Mouse (Mus musculus) kidney, postnatal 0 days (tissue): ENCODE measurements at regions not wholly inside any gene's neighbourhood (a gene's known extent, or its start where the extent isn't known, plus 50 kb on each side); places are given as distances from the start of the nearest gene placed in this dataset.

Experiments used
- ATAC-seq: fragments of 200-750 bp; cut with Nextera tagmentation; replicated peaks from 2 replicates; pipeline ENCODE4 v1.8.0; 2017; ENCODE audit warnings: low read depth, moderate number of reproducible peaks, moderate TSS enrichment, moderate library complexity; ENCODE audit not compliant: low FRiP score
- DNase-seq: peaks from one replicate; pipeline ENCODE4 v3.0.0-alpha.2; 2016; ENCODE audit warnings: low spot score
- H3K27ac ChIP-seq: fragments of 300-500 bp; sonication (generic); 2 replicates; pipeline ENCODE4 v1.5.1; 2014; ENCODE audit warnings: mild to moderate bottlenecking
- H3K27me3 ChIP-seq: fragments of 300-500 bp; sonication (generic); 2 replicates; pipeline ENCODE4 v1.6.1; 2014; ENCODE audit warnings: low read length, mixed read lengths; ENCODE audit not compliant: insufficient read depth
- H3K36me3 ChIP-seq: fragments of 300-500 bp; sonication (generic); 2 replicates; pipeline ENCODE4 v1.6.1; 2014; ENCODE audit warnings: low read length, mixed read lengths; ENCODE audit not compliant: insufficient read depth
- H3K4me1 ChIP-seq: fragments of 300-500 bp; sonication (generic); replicated peaks from 2 replicates; pipeline ENCODE4 v1.6.1; 2014; ENCODE audit warnings: antibody characterized with exemption, low read length, mixed read lengths; ENCODE audit not compliant: insufficient read depth
- H3K4me2 ChIP-seq: fragments of 300-500 bp; sonication (generic); 2 replicates; pipeline ENCODE4 v1.6.1; 2014; ENCODE audit warnings: mild to moderate bottlenecking, low read length, moderate library complexity, mixed read lengths
- H3K4me3 ChIP-seq: fragments of 300-500 bp; sonication (generic); replicated peaks from 2 replicates; pipeline ENCODE4 v1.5.1; 2014; ENCODE audit warnings: low read depth, low read length
- H3K9ac ChIP-seq: fragments of 300-500 bp; sonication (generic); 2 replicates; pipeline ENCODE4 v1.6.1; 2014; ENCODE audit warnings: low read depth, low read length
- H3K9me3 ChIP-seq: fragments of 300-500 bp; sonication (generic); replicated peaks from 2 replicates; pipeline ENCODE4 v1.6.1; 2016; ENCODE audit warnings: low read length, inconsistent platforms, mixed read lengths
- CTCF ChIP-seq: IDR thresholded peaks from 2 replicates; pipeline ENCODE4 v1.5.1; 2016; ENCODE audit warnings: antibody characterized with exemption, low read depth, mild to moderate bottlenecking, moderate library complexity
- whole genome bisulfite sequencing: fragments of 180-500 bp; shearing (Covaris S2); extraction: QIAGEN DNeasy Blood & Tissue Kit; methylation state at CpG from one replicate; pipeline ENCODE4 v1.1.7; 2014; 5-methylcytosine and 5-hydroxymethylcytosine counted together

- Histone ChIP-seq H3K27ac (no peak overlapping the region), H3K4me2 (no peak overlapping the region), H3K4me1 (no peaks in the 10 kb centered on the region), H3K36me3 (no peaks in the 10 kb centered on the region), H3K9me3 (no peaks in the 10 kb centered on the region), H3K9ac (no peak overlapping the region), H3K27me3 (no peaks in the 10 kb centered on the region), H3K4me3 (no peak overlapping the region)
- WGBS, result 87% methylated on average over 3 of the region's 3 CpGs
- no peak for ATAC-seq
- no peak for DNase-seq
- no peak for TF ChIP-seq CTCF
Observed at GRCm38 (mm10) chr1:56583671-56584070, 53.6 kb downstream of the Hsfy2 start.

- Histone ChIP-seq H3K4me1 (0 out of 2 replicates have a peak, but pooled peaks cover 3% of the 10 kb centered on the region), H3K9ac (no peak overlapping the region), H3K4me3 (no peak overlapping the region), H3K4me2 (no peak overlapping the region), H3K36me3 (no peaks in the 10 kb centered on the region), H3K27ac (no peak overlapping the region), H3K9me3 (no peaks in the 10 kb centered on the region), H3K27me3 (no peaks in the 10 kb centered on the region)
- no peak for ATAC-seq
- no peak for TF ChIP-seq CTCF
- DNase-seq, result peak; percentile 21
- WGBS, result 12% methylated on average over 2 of the region's 2 CpGs
Observed at GRCm38 (mm10) chr1:56548050-56548449, 89.2 kb downstream of the Hsfy2 start.

DNA sequence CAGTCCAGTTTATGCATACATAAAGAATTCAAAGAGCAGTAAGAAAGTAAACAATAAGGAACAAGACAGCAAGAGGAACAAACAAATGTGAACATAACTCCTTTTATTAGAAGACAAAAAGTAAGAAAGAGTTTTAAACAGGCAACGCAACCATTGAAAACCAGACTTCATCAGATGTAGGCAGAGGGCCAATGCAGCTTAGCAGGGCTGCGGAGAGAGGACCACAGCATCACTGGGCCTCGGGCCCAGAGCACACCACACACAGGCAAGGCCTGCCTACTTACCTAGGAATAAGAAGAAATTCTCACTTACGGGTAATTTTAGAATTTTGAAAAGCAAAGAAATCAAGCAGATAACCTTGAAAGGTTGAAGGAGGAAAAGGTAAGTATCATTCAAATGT lies 106.4 kb downstream of the Hsfy2 start:
- Histone ChIP-seq H3K9ac (no peak overlapping the region), H3K4me2 (no peak overlapping the region), H3K27me3 (no peaks in the 10 kb centered on the region), H3K36me3 (no peaks in the 10 kb centered on the region), H3K27ac (no peak overlapping the region), H3K4me1 (no peaks in the 10 kb centered on the region), H3K4me3 (no peak overlapping the region), H3K9me3 (no peaks in the 10 kb centered on the region)
- ATAC-seq, result no peak
- TF ChIP-seq CTCF, result no peak
- 92% methylated on average over 4 of the region's 4 CpGs for WGBS
- DNase-seq, result no peak
